Mouse (Mus musculus) right cerebral cortex, adult 18-20 months (tissue): Measurements from ENCODE around the gene Gm45808.
A peak's percentile ranks its signal among the peaks of the same experiment; 100 is the strongest.
"Not testable (repeated sequence)": the region's sequence is repeated elsewhere in the genome, so short reads cannot be mapped to it uniquely, and the experiment has no call there.

Source experiments
- DNase-seq: peaks from one replicate; pipeline ENCODE4 v3.0.0; 2022; ENCODE audit warnings: mixed read lengths

Gm45808 gene

GRCm38 (mm10) chr7:45486761-45487415, at the start of gene Gm45808:
Gene Gm45808, minus strand, starts transcription at chr7:45486811.
- no peak for DNase-seq

- DNase-seq = no peak
These were observed 49.1 kb upstream of the Gm45808 start for GRCm38 (mm10) chr7:45535676-45536075.

- no peak for DNase-seq
These were observed 44.0 kb upstream of the Gm45808 start for GRCm38 (mm10) chr7:45530643-45531042.

GRCm38 (mm10) chr7:45529461-45529860, 42.9 kb upstream of the Gm45808 start:
- no peak for DNase-seq

GRCm38 (mm10) chr7:45527169-45527568, 40.6 kb upstream of the Gm45808 start:
- not testable (repeated sequence) for DNase-seq

GRCm38 (mm10) chr7:45526474-45527120, 40.0 kb upstream of the Gm45808 start:
- no peak for DNase-seq

- DNase-seq = peak; percentile 93
These were observed 39.3 kb upstream of the Gm45808 start, which contains the start of the genes Ppp1r15a and Plekha4 for GRCm38 (mm10) chr7:45525809-45526473. Gene Ppp1r15a, minus strand, starts transcription at chr7:45526268. Gene Plekha4, plus strand, starts transcription at chr7:45526330.

- no peak for DNase-seq
These were observed 38.4 kb upstream of the Gm45808 start for GRCm38 (mm10) chr7:45524841-45525621.

- no peak for DNase-seq
These were observed 37.1 kb upstream of the Gm45808 start for GRCm38 (mm10) chr7:45523678-45524170.

GRCm38 (mm10) chr7:45522957-45523676, 36.5 kb upstream of the Gm45808 start:
- no peak for DNase-seq

- DNase-seq = no peak
These were observed 35.7 kb upstream of the Gm45808 start for GRCm38 (mm10) chr7:45522194-45522752.

GRCm38 (mm10) chr7:45521728-45522184, 35.1 kb upstream of the Gm45808 start:
- peak; percentile 93 for DNase-seq

GRCm38 (mm10) chr7:45520605-45521004, 34.0 kb upstream of the Gm45808 start:
- DNase-seq = no peak

GRCm38 (mm10) chr7:45519345-45520120, 32.9 kb upstream of the Gm45808 start:
- no peak for DNase-seq

- DNase-seq = no peak
These were observed 32.0 kb upstream of the Gm45808 start for GRCm38 (mm10) chr7:45518618-45519017.

GRCm38 (mm10) chr7:45516846-45517245, 30.2 kb upstream of the Gm45808 start:
- DNase-seq = not testable (repeated sequence)

GRCm38 (mm10) chr7:45515436-45515835, 28.8 kb upstream of the Gm45808 start:
- DNase-seq = no peak

GRCm38 (mm10) chr7:45514411-45514810, 27.8 kb upstream of the Gm45808 start:
- DNase-seq = no peak

- peak; percentile 92 for DNase-seq
These were observed 23.5 kb upstream of the Gm45808 start, which contains the start of gene Nucb1 for GRCm38 (mm10) chr7:45509912-45510787. Gene Nucb1, minus strand, starts transcription at chr7:45510406.
